Mouse (Mus musculus) frontal cortex, adult 2 months (tissue): ENCODE data around the gene Rassf10. TPM values are rescaled to one million over a fixed set of nuclear protein-coding genes. Genes with fewer than 3 reads are reported as not detected.
"Not testable (repeated sequence)": the region's sequence is repeated elsewhere in the genome, so short reads cannot be mapped to it uniquely, and the experiment has no call there.

Source experiments
- DNase-seq, 2 experiments: peaks; one replicate each; pipeline ENCODE4 v3.0.0; 2022; ENCODE audit warnings: low spot score in 1 of 2; ENCODE audit errors: extremely low spot score in 1 of 2
- polyA plus RNA-seq: library from polyadenylated mRNA; depleted of rRNA; stranded (reverse); fragments of >200 nt; gene quantifications from 2 replicates; pipeline ENCODE4 v1.2.3, GENCODE M21; 2012; rRNA removed

The Rassf10 gene
- polyA plus RNA-seq: 1.5 and 1.7 TPM in 2 replicates

DNA sequence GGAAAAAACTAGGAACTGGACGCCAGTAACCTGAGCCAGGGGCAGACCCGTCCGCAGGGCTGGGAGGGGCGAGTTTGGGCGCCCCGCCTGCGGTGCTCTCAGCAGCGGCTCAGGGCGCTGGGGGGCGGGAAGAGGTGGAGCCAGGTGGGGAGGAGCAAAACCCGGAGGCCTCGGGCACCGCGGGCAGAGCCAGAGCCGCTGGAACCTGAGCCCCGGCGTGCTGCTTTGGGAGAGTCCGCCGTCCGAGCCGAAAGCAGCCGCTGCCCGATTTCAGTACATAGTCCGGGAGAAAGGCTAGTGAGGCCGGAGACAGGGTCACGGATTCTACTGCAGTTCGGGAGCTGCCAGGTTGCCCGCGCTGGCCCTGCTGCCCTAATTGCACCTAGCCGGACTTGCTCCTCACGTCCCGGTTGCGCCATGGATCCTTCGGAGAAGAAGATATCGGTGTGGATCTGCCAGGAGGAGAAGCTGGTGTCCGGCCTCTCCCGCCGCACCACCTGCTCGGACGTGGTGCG is at the start of gene Rassf10:
Rassf10 (plus strand) TSS at position 186 of the 515 bp plus-strand sequence.
- peak in 1 of 2 experiments; percentile 23 for DNase-seq

DNA sequence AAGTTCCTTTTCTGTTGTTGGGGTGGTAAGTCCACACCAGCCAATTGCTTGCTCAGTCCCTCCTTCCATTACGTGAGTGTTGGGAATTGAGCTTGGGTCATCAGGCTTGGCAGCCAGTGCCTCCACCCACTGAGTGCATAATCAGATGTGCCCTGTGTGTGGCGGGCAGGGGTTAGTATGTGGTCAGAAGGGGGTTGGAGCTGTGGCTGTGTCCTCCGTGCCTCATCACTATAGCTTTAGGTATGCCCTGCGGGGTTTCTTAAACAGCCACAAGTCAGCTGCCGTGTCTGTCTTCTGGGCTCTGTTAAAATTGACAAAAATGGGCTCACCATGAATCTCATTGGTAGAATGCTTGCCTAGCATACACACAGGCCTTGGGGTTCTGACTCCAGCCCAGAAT is 46.9 kb upstream of the Rassf10 start:
- DNase-seq: no peak

DNA sequence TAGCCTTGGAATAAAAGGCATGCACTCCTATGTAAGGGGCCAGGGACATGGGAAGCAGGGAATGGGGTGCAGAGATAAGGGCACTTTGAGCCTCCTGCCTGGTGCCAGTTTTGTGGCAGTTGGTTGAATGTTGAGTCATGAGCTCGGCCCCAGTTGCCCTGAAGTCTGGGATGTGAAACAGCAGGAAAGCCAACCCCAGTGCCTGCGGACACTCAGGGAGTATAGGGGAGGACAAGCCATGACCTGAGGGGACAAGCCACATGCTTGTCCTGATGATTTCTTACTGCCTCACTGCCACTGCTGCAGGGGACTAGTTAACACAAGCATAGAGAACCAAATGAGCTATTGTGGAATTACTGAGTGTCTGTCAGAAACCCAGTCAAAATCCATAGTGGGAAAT is 46.3 kb upstream of the Rassf10 start:
- no peak for DNase-seq

DNA sequence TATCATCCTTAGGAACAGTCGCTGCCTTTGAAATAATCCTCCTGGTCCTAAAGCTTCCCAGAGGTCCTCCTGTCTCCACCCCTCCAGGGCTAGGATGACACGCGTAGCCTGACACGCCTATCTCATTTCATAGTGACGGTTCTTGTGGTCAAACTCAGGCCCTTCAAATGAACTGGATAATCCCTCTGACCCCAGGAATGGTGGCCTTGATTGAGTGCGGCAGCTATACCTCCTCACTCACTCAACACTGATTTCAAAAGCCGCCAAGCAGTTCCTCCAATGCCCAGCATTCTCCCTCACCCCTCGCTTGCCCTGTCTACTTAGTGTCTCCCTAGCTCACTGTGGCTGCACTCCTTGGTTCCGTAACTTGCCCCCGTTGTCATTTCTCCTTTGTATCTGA is 44.6 kb upstream of the Rassf10 start:
- no peak for DNase-seq

DNA sequence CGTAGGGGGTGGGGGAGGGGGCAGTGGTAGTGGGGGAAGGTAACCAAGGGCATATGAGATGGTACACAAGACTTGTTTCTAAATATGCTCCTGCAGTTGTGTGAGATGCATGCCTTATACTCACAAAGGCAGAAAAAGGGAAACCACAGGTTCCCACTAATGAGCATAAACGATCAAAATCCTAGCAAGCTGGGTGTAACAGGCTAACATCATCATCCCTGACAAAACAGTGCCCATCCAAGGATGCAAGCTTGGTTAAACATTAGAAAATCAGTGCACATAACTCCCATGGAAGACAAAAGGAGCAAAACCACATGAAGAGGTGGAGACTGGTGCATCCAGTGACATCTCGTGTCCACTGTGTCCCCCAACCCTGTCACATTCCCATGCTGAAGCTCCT is 40.8 kb upstream of the Rassf10 start:
- DNase-seq: no peak

DNA sequence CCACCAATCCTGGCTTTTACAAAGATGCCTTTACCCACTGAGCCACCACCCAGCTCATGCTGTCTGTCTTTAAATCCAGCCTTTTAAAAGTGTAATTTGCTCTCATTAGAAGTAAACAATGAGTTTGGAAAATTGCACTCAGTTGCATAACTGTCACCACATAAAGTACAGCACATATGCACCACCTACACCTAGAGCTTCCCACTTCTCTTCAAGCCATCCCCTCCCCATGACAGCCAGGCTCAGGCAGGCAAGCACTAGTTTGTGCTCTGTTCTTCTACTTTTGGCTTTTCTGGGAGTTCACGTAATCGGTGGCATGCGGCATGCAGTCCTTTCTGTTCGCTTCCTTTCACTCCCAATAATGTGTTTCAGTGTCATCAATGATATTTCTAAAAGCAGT is 38.2 kb upstream of the Rassf10 start:
- peak; percentile 13 to 37 for DNase-seq

DNA sequence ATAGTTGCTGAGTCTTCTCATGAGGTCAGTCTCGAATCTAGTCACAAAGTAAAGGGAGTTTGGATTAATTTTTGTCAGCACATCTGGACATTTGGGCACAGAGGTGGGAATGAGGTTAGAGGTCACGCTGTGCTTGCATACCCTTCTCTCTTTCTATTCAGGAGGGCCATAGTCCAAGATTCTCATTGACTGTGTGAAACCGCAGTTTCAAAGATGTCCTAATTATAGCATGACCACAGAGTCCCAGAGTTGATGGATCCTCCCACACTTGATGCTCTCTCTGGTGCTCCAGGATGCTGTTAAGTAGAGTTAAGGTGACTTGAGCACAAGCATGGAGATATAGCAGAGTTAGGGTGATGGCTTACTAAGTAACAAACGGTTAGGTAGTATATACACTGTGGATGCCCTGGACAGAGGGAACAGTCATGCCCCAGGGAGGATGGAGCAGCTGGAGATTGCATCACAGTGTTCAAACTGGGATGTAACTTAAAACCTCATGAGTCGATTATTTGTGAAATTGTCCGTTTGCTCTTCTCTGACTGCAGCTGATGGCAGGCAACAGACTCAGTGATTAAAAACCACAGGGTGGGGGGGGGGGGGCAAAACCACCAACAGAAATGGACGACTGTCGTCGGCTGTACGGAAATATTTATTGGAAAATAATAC is 36.0 kb upstream of the Rassf10 start:
- DNase-seq: no peak

DNA sequence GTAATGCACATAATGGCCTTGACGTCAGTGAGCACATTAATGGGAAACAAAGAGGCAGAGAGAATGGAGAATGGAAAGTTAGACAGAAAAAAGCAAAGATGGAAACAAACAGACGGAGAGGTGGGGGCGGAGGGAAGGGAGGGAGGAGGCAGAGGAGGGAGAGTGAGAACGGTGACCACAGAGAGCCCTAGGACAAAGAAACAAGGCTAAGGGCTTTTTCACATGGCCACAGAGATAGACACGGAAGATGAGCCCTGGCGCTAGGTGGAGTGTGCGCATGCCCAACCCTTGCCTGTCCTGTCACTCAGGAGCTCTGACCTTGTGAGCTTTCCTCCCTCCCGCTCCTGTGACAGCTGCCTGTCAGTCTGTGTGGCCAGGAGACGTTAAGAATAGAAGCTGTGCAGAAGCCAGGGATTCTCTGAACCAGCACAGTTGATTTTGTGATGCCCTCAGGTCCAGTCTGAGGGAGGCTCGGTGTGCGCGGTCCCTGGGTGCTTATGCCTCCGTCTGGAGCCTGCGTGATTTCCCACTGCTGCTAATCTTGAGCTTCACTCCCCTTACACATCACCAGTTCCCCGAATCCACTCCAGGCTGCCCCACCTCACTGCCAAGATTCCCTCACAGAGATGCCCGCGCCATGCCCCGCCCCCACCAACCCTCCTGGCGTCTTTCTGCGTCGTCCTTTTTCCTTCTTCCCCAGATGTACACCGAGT is 35.3 kb upstream of the Rassf10 start:
- DNase-seq: peak in 1 of 2 experiments; percentile 28

DNA sequence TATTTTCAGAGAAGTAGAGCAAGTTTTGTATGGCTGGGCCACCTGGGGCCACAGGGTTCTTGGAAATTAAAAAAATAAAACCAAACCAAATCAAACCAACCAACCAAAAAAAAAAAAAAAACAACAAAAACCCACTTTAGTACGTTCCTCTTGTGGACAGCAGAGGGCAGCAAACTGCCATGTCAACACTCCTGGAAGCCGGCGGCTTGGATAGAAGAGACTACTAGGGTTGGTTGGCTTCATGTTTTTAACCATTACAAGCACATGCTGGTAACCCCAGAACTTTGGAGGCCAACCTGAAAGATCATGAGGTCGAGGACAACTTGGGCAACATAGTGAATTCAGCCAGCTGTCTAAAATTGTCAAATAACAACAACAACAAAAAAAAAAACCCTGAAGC is 33.9 kb upstream of the Rassf10 start:
- peak; percentile 26 to 72 for DNase-seq

DNA sequence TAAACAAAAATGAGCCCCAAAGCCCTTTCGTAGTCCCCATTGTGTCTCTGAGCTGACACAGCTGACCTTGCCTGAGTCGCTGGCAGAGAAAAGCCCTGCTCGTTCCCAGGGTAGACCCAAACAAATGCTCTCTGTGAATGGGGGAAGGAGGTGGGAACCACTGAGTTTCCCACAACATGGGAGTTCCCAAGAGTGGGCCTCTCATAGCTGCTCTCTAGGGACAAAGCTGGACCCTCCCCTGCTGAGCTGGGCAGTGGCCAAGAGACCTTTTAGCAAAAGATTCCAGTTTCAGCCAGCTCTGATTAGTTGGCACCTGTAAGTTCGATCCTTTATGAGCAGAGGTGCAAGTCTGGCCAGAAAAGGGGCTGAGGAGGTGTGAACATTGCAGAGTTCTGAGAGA is 31.0 kb upstream of the Rassf10 start:
- DNase-seq: no peak

DNA sequence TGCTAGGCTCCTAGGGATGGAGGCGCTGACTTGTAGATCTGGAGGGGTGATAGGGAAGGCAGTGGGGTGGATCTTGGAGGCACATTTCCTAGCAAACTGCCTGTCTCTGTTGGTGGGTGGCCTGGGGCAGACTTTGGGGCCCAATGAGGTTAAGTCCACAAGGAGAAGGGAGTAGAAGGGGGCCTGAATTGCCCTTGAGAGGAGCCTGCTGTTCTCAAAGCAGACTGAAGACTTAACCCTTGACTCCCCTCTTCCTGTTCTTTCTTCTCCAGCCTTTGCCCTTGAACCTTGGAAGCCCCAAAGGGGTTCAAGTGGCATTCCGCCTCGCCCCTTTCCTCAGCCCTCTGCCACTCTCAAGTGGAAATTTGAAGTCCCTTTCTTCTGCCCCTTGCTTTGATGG is 30.1 kb upstream of the Rassf10 start:
- no peak for DNase-seq

DNA sequence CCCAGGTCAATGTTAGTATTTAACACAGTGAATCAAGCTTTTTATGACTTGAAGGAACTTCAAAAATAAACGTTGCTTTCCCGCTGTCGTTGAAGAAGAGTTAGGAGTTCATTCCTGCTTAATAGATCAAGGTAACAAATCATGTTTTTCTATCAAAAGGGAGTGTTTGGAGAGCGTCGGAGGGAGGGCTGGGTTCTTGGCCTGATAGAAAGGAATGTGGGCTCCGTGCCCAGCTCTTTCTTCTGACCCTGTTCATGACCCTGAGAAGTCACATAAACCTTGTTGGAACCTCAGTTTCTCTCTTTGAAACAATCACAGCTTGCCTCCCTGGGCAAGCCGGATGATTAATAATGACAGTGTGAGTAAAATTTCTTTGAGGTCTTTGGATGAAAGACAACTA is 23.1 kb upstream of the Rassf10 start:
- no peak for DNase-seq

DNA sequence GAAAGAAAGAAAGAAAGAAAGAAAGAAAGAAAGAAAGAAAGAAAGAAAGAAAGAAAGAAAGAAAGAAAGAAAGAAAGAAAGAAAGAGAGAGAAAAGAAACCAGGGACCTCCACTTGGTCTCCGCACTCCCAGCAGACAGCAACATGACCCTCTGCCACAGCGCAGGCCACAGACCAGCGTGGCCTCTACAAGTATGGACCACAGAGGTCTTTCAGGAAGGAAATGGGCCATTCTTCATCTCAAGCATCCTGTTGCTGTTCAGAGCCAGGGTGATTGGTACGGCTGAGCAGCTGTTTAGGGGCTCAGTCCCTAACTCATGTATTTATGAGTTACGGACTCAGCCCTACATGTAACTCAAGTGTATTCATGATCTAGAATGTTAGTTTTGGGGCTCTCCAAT is 17.9 kb upstream of the Rassf10 start:
- not testable (repeated sequence) for DNase-seq

DNA sequence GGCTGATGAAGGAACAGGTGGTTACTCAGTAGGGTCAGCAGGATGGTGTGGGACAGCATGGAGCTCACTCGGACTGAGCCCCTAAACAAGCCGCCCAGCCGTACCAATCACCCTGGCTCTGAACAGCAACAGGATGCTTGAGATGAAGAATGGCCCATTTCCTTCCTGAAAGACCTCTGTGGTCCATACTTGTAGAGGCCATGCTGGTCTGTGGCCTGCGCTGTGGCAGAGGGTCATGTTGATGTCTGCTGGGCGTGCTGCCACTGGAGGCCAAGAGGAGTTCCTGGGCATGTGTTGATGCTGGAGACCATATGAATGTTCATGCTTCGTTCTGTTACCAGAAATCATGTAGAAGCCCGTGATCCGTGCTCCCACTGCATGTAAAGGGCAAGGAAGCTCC is 16.7 kb upstream of the Rassf10 start:
- no peak for DNase-seq

DNA sequence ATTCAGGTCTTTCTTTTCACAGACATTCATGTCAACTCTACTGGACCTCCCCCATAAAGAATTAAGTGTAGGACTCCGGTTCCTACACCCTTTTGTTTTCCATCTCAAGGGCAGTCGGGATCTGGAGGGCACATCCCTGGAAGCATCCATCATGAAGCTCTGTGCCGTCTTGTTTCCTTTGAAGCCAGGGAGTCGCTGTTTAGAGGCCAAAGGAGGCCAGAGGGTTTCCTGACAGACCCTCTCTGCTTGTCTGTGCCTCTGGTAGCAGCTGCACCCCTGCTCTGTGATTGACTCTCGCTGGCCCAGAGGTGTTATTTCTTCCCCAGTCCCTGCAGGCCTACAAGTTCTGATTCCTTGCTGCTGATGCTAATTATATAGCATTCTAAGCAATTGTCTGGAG is 14.8 kb upstream of the Rassf10 start:
- no peak for DNase-seq

DNA sequence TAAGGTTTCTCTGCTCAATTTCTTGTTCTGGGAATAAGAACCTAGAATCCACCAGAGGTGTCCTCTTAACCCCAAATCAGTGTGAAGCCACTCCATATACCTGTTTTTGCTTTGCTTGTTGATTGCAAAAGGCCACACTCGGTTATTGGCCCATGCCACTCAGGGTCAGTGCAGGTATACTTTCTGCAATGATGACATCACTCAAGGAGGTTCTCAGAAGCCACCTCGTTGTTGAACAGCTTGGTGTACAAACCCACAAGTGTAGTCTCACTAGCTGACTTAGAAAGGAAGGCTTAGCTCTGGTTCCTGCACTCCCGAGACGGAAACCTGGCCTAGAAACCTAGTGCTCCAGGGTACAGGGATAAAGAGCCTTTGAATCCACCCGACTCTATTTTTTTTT is 11.2 kb upstream of the Rassf10 start:
- DNase-seq: no peak

DNA sequence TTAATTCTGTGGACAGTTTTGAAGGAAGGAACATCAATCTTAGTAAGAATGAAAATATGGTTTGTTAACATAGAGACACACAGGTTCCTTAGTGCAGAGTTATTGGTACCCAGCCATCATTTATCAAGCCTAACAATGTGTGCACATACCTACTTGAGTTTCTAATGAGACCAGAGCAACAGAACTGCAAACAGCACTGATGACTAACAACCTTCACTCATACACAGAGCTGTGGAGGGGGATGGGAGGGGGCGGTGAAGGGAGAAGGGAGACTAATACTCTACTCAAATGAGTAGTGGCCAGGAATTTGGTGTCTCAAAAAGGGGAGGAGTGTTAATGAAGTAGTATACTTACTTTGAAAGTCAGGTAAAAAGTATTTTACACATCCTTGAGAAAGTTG is 10.7 kb upstream of the Rassf10 start:
- DNase-seq: no peak

DNA sequence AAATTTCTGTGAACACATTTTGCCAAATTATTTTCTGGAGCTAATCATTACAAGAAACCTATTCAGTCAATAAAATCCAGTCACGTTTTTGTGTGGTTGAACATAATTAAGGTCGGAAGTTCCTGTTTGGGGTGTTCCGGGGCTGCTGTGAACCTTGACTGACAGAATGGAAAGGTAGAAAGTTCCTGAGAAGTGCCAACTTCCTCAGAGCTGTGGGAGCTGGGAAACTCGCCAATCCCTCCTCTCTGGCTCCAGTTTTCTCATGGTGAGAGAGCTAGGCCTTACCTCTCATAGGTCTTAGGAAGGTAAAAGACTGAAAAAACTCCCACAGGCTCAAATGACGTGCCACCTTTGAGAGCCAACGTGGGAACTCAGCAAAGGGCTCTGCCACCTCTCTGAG is 7.1 kb upstream of the Rassf10 start:
- DNase-seq: no peak

DNA sequence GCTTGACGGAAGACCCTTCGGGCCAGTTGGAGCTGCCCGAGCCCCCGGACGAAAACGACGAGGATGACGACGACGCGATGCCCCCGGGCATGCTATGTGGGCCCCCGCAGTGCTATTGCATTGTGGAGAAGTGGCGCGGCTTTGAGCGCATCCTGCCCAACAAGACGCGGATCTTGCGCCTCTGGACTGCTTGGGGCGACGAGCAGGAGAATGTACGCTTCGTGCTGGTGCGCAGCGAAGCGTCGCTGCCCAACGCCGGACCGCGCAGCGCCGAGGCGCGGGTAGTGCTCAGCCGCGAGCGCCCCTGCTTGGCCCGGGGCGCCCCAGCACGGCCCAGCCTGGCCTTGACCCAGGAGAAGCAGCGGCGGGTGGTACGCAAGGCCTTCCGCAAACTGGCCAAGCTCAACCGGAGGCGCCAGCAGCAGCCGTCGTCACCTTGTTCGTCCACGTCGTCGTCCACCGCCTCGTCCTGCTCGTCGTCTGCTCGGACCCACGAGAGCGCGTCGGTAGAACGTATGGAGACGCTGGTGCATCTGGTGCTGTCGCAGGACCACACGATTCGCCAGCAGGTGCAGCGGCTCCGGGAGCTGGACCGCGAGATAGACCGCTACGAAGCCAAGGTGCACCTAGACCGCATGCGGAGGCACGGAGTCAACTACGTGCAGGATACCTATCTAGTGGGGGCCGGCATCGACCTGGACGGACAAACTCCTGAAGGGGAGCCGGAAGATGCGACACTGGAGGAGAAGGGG is 765 bp downstream of the Rassf10 start:
- no peak for DNase-seq

DNA sequence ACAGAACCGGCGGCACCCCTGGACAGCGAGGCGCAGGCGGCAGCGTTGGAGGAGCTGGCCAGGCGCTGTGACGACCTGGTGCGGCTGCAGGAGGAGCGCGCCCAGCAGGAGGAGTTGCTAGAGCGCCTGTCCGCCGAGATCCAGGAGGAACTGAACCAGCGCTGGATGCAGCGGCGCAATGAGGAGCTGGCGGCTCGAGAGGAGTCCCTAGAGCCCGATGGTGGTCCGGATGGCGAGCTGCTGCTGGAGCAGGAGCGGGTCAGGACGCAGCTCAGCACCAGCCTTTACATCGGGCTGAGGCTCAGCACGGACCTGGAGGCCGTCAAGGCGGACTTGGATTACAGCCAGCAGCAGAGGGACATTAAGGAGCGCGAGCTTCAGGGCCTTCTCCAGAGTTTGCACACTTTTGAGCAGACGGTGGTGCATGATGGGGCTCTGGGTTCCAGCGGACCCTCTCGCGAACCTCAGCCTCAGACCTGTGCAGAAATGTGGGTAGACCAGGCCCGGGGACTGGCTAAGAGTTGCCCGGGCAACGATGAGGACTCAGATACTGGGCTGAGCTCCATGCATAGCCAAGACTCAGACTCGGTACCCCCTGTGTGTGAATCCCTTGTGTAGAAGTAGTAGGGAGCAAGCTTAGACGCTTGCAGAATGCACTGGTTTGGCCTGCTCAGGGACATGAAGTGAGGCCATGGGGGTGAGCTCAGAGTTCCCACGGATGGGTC is 1.5 kb downstream of the Rassf10 start:
- peak in 1 of 2 experiments; percentile 5 for DNase-seq

DNA sequence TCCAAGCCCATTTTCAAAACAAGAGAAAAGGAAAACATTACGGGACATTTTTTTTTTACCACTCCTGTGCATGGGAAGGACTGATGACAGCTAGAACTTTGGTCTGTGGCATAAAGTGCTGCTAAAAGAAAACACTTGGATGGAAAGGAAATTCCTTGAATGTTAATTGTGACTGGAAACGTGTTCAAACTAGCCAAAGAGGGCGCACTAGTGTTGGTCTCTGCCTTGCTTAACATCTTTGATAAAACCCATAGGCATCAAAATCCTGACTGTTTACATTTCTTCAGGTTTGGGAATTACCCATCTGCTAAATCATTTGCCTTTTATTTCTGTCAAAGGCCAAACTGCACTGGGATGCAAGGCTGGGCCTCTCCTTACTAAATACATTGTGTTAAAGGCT is 2.2 kb downstream of the Rassf10 start:
- DNase-seq: no peak
